Mouse (Mus musculus) stomach, embryonic 15.5 days (tissue): ENCODE measurements around the gene Zfp652. TPM values are rescaled to one million over a fixed set of nuclear protein-coding genes. Genes with fewer than 3 reads are reported as not detected.

Experiments
- ATAC-seq: fragments of 200-750 bp; cut with Nextera tagmentation; 2 replicates; pipeline ENCODE4 v1.8.0; 2017; ENCODE audit warnings: low read depth, moderate number of reproducible peaks, moderate TSS enrichment; ENCODE audit not compliant: insufficient read depth, low FRiP score
- H3K27ac ChIP-seq: fragments of 300-500 bp; sonication (generic); 2 replicates; pipeline ENCODE4 v1.5.1; 2015; ENCODE audit warnings: mild to moderate bottlenecking, inconsistent platforms
- H3K27me3 ChIP-seq: fragments of 300-500 bp; sonication (generic); replicated peaks from 2 replicates; pipeline ENCODE4 v1.6.1; 2015; ENCODE audit warnings: inconsistent platforms
- H3K36me3 ChIP-seq: fragments of 300-500 bp; sonication (generic); 2 replicates; pipeline ENCODE4 v1.6.1; 2015; ENCODE audit warnings: inconsistent platforms
- H3K4me1 ChIP-seq: fragments of 300-500 bp; sonication (generic); 2 replicates; pipeline ENCODE4 v1.6.1; 2015; ENCODE audit warnings: inconsistent platforms
- H3K4me2 ChIP-seq: fragments of 300-500 bp; sonication (generic); 2 replicates; pipeline ENCODE4 v1.6.1; 2015; ENCODE audit warnings: mild to moderate bottlenecking, inconsistent platforms
- H3K4me3 ChIP-seq: fragments of 300-500 bp; sonication (generic); replicated peaks from 2 replicates; pipeline ENCODE4 v1.5.1; 2015; ENCODE audit warnings: inconsistent platforms
- H3K9ac ChIP-seq: fragments of 300-500 bp; sonication (generic); 2 replicates; pipeline ENCODE4 v1.6.1; 2015; ENCODE audit warnings: inconsistent platforms
- H3K9me3 ChIP-seq: fragments of 300-500 bp; sonication (generic); 2 replicates; pipeline ENCODE4 v1.6.1; 2016; ENCODE audit warnings: inconsistent platforms
- WGBS: fragments of 180-500 bp; shearing (Covaris S2); methylation state at CpG from one replicate; pipeline ENCODE4 v1.1.7; 2015; 5-methylcytosine and 5-hydroxymethylcytosine counted together
- polyA plus RNA-seq: library from polyadenylated mRNA; unstranded; fragments of >200 nt; fragmentation: Nextera tagmentation; extraction: Ambion mirVana; gene quantifications from 2 replicates; pipeline ENCODE4 v1.2.1, GENCODE M21; 2015

Zfp652 gene
- polyA plus RNA-seq, 1 experiment from 2014 or later = 21.7 TPM

- Histone ChIP-seq H3K4me2 (no peak overlapping the region), H3K9ac (no peak overlapping the region), H3K4me3 (no peak overlapping the region), H3K27me3 (peaks cover 66% of the 10 kb centered on the region), H3K4me1 (peaks cover 23% of the 10 kb centered on the region), H3K9me3 (no peaks in the 10 kb centered on the region), H3K27ac (no peak overlapping the region), H3K36me3 (no peaks in the 10 kb centered on the region)
- 18% methylated on average over 3 of the region's 3 CpGs for WGBS
- ATAC-seq = no peak
These were observed 115.1 kb downstream of the Zfp652 start for GRCm38 (mm10) chr11:95827464-95828085.

- no peaks in the 10 kb centered on the region for H3K36me3 ChIP-seq
- H3K4me3 ChIP-seq = no peak overlapping the region
- H3K27ac ChIP-seq = no peak overlapping the region
- H3K9ac ChIP-seq = no peak overlapping the region
- peaks cover 74% of the 10 kb centered on the region for H3K27me3 ChIP-seq
- no peaks in the 10 kb centered on the region for H3K9me3 ChIP-seq
- 66% methylated on average over 11 of the region's 11 CpGs for WGBS
- no peak overlapping the region for H3K4me2 ChIP-seq
- peaks cover 23% of the 10 kb centered on the region for H3K4me1 ChIP-seq
- no peak for ATAC-seq
These were observed 115.9 kb downstream of the Zfp652 start for GRCm38 (mm10) chr11:95828181-95828964.

GRCm38 (mm10) chr11:95829526-95830050, 117.1 kb downstream of the Zfp652 start:
- Histone ChIP-seq H3K9me3 (no peaks in the 10 kb centered on the region), H3K4me2 (no peak overlapping the region), H3K27me3 (peaks cover 85% of the 10 kb centered on the region), H3K27ac (no peak overlapping the region), H3K36me3 (no peaks in the 10 kb centered on the region), H3K4me1 (peaks cover 32% of the 10 kb centered on the region), H3K9ac (no peak overlapping the region), H3K4me3 (0 out of 2 replicates have a peak overlapping the region, but pooled peaks have one; percentile 28)
- no peak for ATAC-seq
- WGBS = 39% methylated on average over 4 of the region's 4 CpGs

- Histone ChIP-seq H3K27me3 (peaks cover 84% of the 10 kb centered on the region), H3K9me3 (no peaks in the 10 kb centered on the region), H3K4me1 (peaks cover 31% of the 10 kb centered on the region), H3K4me3 (peak overlapping the region; percentile 28), H3K27ac (no peak overlapping the region), H3K9ac (no peak overlapping the region), H3K36me3 (no peaks in the 10 kb centered on the region), H3K4me2 (peak overlapping the region; percentile 53)
- 2% methylated on average over 79 of the region's 80 CpGs for WGBS
- ATAC-seq = no peak
These were observed 118.2 kb downstream of the Zfp652 start for GRCm38 (mm10) chr11:95830411-95831275.

- H3K9me3 ChIP-seq = no peaks in the 10 kb centered on the region
- WGBS = 7% methylated on average over 10 of the region's 10 CpGs
- peaks cover 35% of the 10 kb centered on the region for H3K4me1 ChIP-seq
- peak overlapping the region; percentile 28 for H3K4me3 ChIP-seq
- H3K9ac ChIP-seq = no peak overlapping the region
- no peak for ATAC-seq
- H3K27ac ChIP-seq = no peak overlapping the region
- no peaks in the 10 kb centered on the region for H3K36me3 ChIP-seq
- peaks cover 84% of the 10 kb centered on the region for H3K27me3 ChIP-seq
- peak overlapping the region; percentile 53 for H3K4me2 ChIP-seq
These were observed 118.8 kb downstream of the Zfp652 start for GRCm38 (mm10) chr11:95831276-95831619.

GRCm38 (mm10) chr11:95831641-95832040, 119.2 kb downstream of the Zfp652 start:
- ATAC-seq = no peak
- Histone ChIP-seq H3K4me1 (peaks cover 39% of the 10 kb centered on the region), H3K36me3 (no peaks in the 10 kb centered on the region), H3K9me3 (no peaks in the 10 kb centered on the region), H3K27ac (no peak overlapping the region), H3K4me2 (peak overlapping the region; percentile 53), H3K4me3 (peak overlapping the region; percentile 28), H3K27me3 (peaks cover 81% of the 10 kb centered on the region), H3K9ac (no peak overlapping the region)
- WGBS = 9% methylated on average over 15 of the region's 15 CpGs

GRCm38 (mm10) chr11:95832129-95833005, 119.9 kb downstream of the Zfp652 start:
- Histone ChIP-seq H3K27ac (no peak overlapping the region), H3K4me2 (no peak overlapping the region), H3K36me3 (no peaks in the 10 kb centered on the region), H3K27me3 (peaks cover 74% of the 10 kb centered on the region), H3K9ac (no peak overlapping the region), H3K4me1 (peaks cover 46% of the 10 kb centered on the region), H3K9me3 (no peaks in the 10 kb centered on the region), H3K4me3 (no peak overlapping the region)
- ATAC-seq = no peak
- 55% methylated on average over 18 of the region's 18 CpGs for WGBS

GRCm38 (mm10) chr11:95833006-95833570, 120.6 kb downstream of the Zfp652 start:
- Histone ChIP-seq H3K4me2 (no peak overlapping the region), H3K4me1 (peaks cover 49% of the 10 kb centered on the region), H3K9me3 (no peaks in the 10 kb centered on the region), H3K27me3 (peaks cover 71% of the 10 kb centered on the region), H3K9ac (no peak overlapping the region), H3K4me3 (no peak overlapping the region), H3K27ac (no peak overlapping the region), H3K36me3 (no peaks in the 10 kb centered on the region)
- no peak for ATAC-seq
- WGBS = 35% methylated on average over 8 of the region's 8 CpGs

GRCm38 (mm10) chr11:95833631-95834142, 121.2 kb downstream of the Zfp652 start:
- no peak overlapping the region for H3K4me3 ChIP-seq
- 13% methylated on average over 18 of the region's 18 CpGs for WGBS
- H3K27me3 ChIP-seq = peaks cover 65% of the 10 kb centered on the region
- peak overlapping the region; percentile 37 for H3K4me2 ChIP-seq
- H3K27ac ChIP-seq = no peak overlapping the region
- no peaks in the 10 kb centered on the region for H3K36me3 ChIP-seq
- H3K4me1 ChIP-seq = peaks cover 49% of the 10 kb centered on the region
- no peak for ATAC-seq
- no peak overlapping the region for H3K9ac ChIP-seq
- no peaks in the 10 kb centered on the region for H3K9me3 ChIP-seq

- H3K27me3 ChIP-seq = peaks cover 60% of the 10 kb centered on the region
- ATAC-seq = no peak
These were observed 121.7 kb downstream of the Zfp652 start for GRCm38 (mm10) chr11:95834143-95834667.

More at GRCm38 (mm10) chr11:95834143-95834667, 121.7 kb downstream of the Zfp652 start:
- Histone ChIP-seq H3K4me2 (peak overlapping the region; percentile 37), H3K9me3 (no peaks in the 10 kb centered on the region), H3K4me1 (peaks cover 49% of the 10 kb centered on the region), H3K36me3 (no peaks in the 10 kb centered on the region), H3K9ac (no peak overlapping the region), H3K4me3 (0 out of 2 replicates have a peak overlapping the region, but pooled peaks have one; percentile 1), H3K27ac (no peak overlapping the region)
- 9% methylated on average over 22 of the region's 22 CpGs for whole genome bisulfite sequencing
